Mouse (Mus musculus): ENCODE results near the gene Ffar2.

The Ffar2 gene

GRCm38 (mm10) chr7:30769236-30769635 is 54.3 kb downstream of the Ffar2 start:
- no peak for DNase-seq (ENCODE audit: low spot score)
